Mouse (Mus musculus) kidney, adult 2 months (tissue): Measurements from ENCODE around the gene Atp5b. TPM values are rescaled to one million over a fixed set of nuclear protein-coding genes. Genes with fewer than 3 reads are reported as not detected.
"Not testable (repeated sequence)": the region's sequence is repeated elsewhere in the genome, so short reads cannot be mapped to it uniquely, and the experiment has no call there.

Source experiments
- DNase-seq: peaks from one replicate; pipeline ENCODE4 v3.0.0; 2021
- H3K27ac ChIP-seq: fragments of 200-500 bp; 2 replicates; pipeline ENCODE4 v1.5.1; 2012; ENCODE audit warnings: low read depth, low read length, control low read depth, inconsistent platforms; ENCODE audit not compliant: insufficient read depth
- H3K27me3 ChIP-seq: fragments of 200-500 bp; replicated peaks from 2 replicates; pipeline ENCODE4 v1.6.1; 2012; ENCODE audit warnings: mild to moderate bottlenecking, moderate library complexity, low read length, inconsistent platforms; ENCODE audit not compliant: control insufficient read depth, insufficient read depth
- H3K36me3 ChIP-seq: fragments of 200-500 bp; 2 replicates; pipeline ENCODE4 v1.6.1; 2012; ENCODE audit warnings: mild to moderate bottlenecking, moderate library complexity, low read length, inconsistent platforms; ENCODE audit not compliant: control insufficient read depth, insufficient read depth
- H3K4me1 ChIP-seq: fragments of 200-500 bp; 2 replicates; pipeline ENCODE4 v1.6.1; 2011; ENCODE audit warnings: low read length; ENCODE audit not compliant: control insufficient read depth, insufficient read depth
- H3K4me3 ChIP-seq: fragments of 200-500 bp; 2 replicates; pipeline ENCODE4 v1.5.1; 2011; ENCODE audit warnings: mild to moderate bottlenecking, low read depth, low read length, control low read depth; ENCODE audit not compliant: insufficient read depth
- CTCF ChIP-seq: fragments of 200-500 bp; conservative IDR thresholded peaks from 2 replicates; pipeline ENCODE4 v1.5.1; 2011; ENCODE audit warnings: low read depth, mild to moderate bottlenecking, control low read depth, low read length, moderate library complexity, mixed read lengths; ENCODE audit not compliant: insufficient read depth, insufficient read length
- POLR2A ChIP-seq: fragments of 200-500 bp; IDR thresholded peaks from one replicate; pipeline ENCODE4 v1.6.1; 2011; ENCODE audit warnings: low read depth, low read length, control low read depth
- WGBS: fragments of 180-500 bp; shearing (Covaris S2); methylation state at CpG from one replicate; pipeline ENCODE4 v1.1.7; 2018; 5-methylcytosine and 5-hydroxymethylcytosine counted together
- polyA plus RNA-seq: library from polyadenylated mRNA; depleted of rRNA; stranded (reverse); fragments of >200 nt; gene quantifications from 2 replicates; pipeline ENCODE4 v1.2.3, GENCODE M21; 2012

Atp5b gene
- polyA plus RNA-seq, 1 experiment = 4,550 TPM

DNA sequence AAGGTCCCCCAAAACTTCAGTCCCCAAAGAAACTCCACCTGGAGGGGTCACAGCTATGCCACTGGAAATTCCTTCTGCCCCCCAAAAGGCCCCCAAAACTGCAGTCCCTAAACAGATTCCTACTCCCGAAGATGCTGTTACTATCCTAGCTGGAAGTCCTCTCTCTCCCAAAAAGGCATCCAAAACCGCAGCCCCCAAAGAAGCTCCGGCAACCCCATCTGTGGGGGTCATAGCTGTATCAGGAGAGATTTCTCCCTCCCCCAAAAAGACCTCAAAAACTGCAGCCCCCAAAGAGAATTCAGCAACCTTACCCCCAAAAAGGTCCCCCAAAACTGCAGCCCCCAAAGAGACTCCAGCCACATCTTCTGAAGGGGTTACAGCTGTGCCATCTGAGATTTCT, 40.6 kb upstream of the Atp5b start:
- no peak overlapping the region for H3K4me3 ChIP-seq
- 76% methylated on average over 3 of the region's 3 CpGs for WGBS
- DNase-seq = no peak
- TF ChIP-seq POLR2A (no peak), CTCF (no peak)
- H3K4me1 ChIP-seq = peaks cover 13% of the 10 kb centered on the region; the same call in 1 of the 2 replicates
- H3K36me3 ChIP-seq = peaks cover 6% of the 10 kb centered on the region
- H3K27ac ChIP-seq = no peak overlapping the region
- no peaks in the 10 kb centered on the region for H3K27me3 ChIP-seq

DNA sequence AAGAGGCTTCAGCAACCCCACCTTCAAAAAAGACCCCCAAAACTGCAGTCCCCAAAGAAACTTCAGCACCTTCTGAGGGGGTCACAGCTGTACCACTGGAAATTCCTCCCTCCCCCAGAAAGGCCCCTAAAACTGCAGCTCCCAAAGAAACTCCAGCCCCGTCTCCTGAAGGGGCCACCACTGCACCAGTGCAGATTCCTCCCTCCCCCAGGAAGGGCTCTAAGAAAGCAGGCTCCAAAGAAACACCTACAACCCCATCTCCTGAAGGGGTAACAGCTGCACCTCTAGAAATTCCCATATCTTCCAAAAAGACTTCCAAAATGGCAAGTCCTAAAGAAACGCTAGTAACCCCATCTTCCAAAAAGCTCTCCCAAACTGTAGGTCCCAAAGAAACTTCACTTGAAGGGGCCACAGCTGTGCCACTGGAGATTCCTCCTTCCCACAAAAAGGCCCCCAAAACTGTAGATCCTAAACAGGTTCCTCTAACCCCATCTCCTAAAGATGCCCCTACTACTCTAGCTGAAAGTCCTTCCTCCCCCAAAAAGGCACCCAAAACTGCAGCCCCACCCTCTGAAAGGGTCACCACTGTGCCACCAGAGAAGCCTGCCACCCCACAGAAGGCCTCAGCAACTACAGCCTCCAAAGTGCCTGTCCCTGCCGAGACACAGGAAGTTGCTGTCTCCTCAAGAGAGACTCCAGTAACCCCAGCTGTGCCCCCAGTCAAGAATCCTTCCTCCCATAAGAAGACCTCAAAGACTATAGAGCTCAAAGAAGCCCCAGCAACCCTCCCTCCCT, 39.8 kb upstream of the Atp5b start:
- Histone ChIP-seq H3K27ac (no peak overlapping the region), H3K4me3 (no peak overlapping the region), H3K36me3 (peaks cover 8% of the 10 kb centered on the region), H3K4me1 (peaks cover 10% of the 10 kb centered on the region; the same call in 1 of the 2 replicates), H3K27me3 (no peaks in the 10 kb centered on the region)
- DNase-seq = no peak
- TF ChIP-seq POLR2A (no peak), CTCF (no peak)
- 60% methylated on average over 3 of the region's 3 CpGs for WGBS

DNA sequence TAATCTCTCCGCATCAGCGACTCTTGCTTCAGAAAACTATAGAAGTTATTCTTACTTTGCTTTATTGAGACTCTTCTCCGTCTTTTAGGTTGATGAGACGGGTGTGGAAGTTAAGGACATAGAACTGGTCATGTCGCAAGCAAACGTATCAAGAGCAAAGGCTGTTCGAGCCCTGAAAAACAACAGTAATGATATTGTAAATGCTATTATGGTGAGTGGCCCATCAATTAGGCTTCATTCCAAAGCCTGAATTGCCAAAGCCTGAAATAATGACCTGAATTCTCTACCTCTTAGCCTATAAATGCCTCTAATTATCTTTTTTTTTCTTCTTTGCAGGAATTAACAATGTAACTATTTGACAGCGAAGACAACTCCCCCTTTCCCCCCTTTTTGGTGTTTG, 34.9 kb upstream of the Atp5b start:
- H3K27ac ChIP-seq = no peak overlapping the region
- no peaks in the 10 kb centered on the region for H3K4me1 ChIP-seq
- WGBS = 95% methylated on average over 8 of the region's 8 CpGs
- TF ChIP-seq CTCF (no peak), POLR2A (no peak)
- H3K27me3 ChIP-seq = no peaks in the 10 kb centered on the region
- DNase-seq = no peak
- no peak overlapping the region for H3K4me3 ChIP-seq
- peaks cover 15% of the 10 kb centered on the region for H3K36me3 ChIP-seq

DNA sequence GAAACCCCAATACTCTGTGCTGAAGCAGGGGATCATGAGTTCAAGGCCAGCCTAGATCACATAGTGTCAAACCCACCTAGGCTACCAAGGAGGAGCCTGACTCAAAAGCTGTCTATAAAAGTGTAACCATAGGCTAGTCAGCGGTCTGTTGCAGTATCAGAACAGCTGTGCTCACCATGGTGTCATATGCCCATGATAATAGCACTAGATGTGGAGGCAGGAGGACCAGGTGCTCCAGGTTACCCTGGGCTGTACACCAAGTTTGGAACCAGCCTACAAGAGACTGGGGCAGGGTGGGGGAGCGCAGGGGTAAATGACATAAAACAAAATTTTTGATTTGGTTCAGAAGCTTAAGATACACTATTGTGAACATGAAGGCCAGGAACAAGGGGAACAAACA, 33.3 kb upstream of the Atp5b start:
- no peak overlapping the region for H3K4me3 ChIP-seq
- no peaks in the 10 kb centered on the region for H3K4me1 ChIP-seq
- H3K36me3 ChIP-seq = peaks cover 13% of the 10 kb centered on the region
- no peak overlapping the region for H3K27ac ChIP-seq
- no peaks in the 10 kb centered on the region for H3K27me3 ChIP-seq
- WGBS = 100% methylated on average over 2 of the region's 2 CpGs
- no peak for DNase-seq
- TF ChIP-seq POLR2A = no peak
- TF ChIP-seq CTCF = no peak

- H3K4me1 ChIP-seq = no peaks in the 10 kb centered on the region
- 89% methylated on average over 2 of the region's 2 CpGs for WGBS
- no peak overlapping the region for H3K27ac ChIP-seq
- DNase-seq = no peak
- peaks cover 13% of the 10 kb centered on the region for H3K36me3 ChIP-seq
- no peak overlapping the region for H3K4me3 ChIP-seq
- TF ChIP-seq POLR2A (no peak), CTCF (no peak)
- H3K27me3 ChIP-seq = no peaks in the 10 kb centered on the region
Observed at GRCm38 (mm10) chr10:128050355-128050754, 32.7 kb upstream of the Atp5b start.

- WGBS = 93% methylated on average over 5 of the region's 5 CpGs
- H3K27me3 ChIP-seq = no peaks in the 10 kb centered on the region
- TF ChIP-seq POLR2A = no peak
- TF ChIP-seq CTCF = no peak
- H3K36me3 ChIP-seq = peaks cover 11% of the 10 kb centered on the region
- no peak overlapping the region for H3K27ac ChIP-seq
- no peaks in the 10 kb centered on the region for H3K4me1 ChIP-seq
- no peak overlapping the region for H3K4me3 ChIP-seq
- no peak for DNase-seq
Observed at GRCm38 (mm10) chr10:128051589-128051988, 31.5 kb upstream of the Atp5b start.

GRCm38 (mm10) chr10:128052136-128052535, 30.9 kb upstream of the Atp5b start:
- not testable (repeated sequence) for H3K36me3 ChIP-seq, H3K4me3 ChIP-seq, H3K4me1 ChIP-seq, H3K27me3 ChIP-seq, H3K27ac ChIP-seq, DNase-seq
- 100% methylated on average over 1 of the region's 2 CpGs for WGBS

GRCm38 (mm10) chr10:128053001-128053400, 30.1 kb upstream of the Atp5b start:
- TF ChIP-seq POLR2A = no peak
- no peak for TF ChIP-seq CTCF
- Histone ChIP-seq H3K27me3 (no peaks in the 10 kb centered on the region), H3K4me3 (no peak overlapping the region), H3K27ac (no peak overlapping the region), H3K36me3 (peaks cover 10% of the 10 kb centered on the region), H3K4me1 (peaks cover 3% of the 10 kb centered on the region; the same call in 1 of the 2 replicates)
- 95% methylated on average over 8 of the region's 8 CpGs for WGBS
- DNase-seq = no peak
